Mouse (Mus musculus) layer of hippocampus, postnatal 25 days (tissue): ENCODE results near the gene B4galnt3. TPM values are rescaled to one million over a fixed set of nuclear protein-coding genes. Genes with fewer than 3 reads are reported as not detected.
A peak's percentile ranks its signal among the peaks of the same experiment; 100 is the strongest.
"Not testable (repeated sequence)": the region's sequence is repeated elsewhere in the genome, so short reads cannot be mapped to it uniquely, and the experiment has no call there.

Experiments used
- DNase-seq, 2 experiments: peaks; one replicate each; pipeline ENCODE4 v3.0.0; 2022; ENCODE audit warnings: mixed read lengths in 2 of 2, low spot score in 1 of 2; ENCODE audit errors: extremely low spot score in 1 of 2
- total RNA-seq, 2 experiments: library from RNA; stranded (reverse); gene quantifications; 2 replicates each; pipeline ENCODE4 v1.2.3; 2021

The B4galnt3 gene
- total RNA-seq, result under 1 TPM; 0.49 to 0.61 TPM

GRCm38 (mm10) chr6:120294056-120294784 lies at the start of gene B4galnt3, which contains the start of gene D330020A13Rik:
B4galnt3 (minus strand) TSS chr6:120294559.
D330020A13Rik (plus strand) TSS chr6:120294364.
- DNase-seq, result peak; percentile 43 to 45

GRCm38 (mm10) chr6:120343992-120344391 lies 49.6 kb upstream of the B4galnt3 start:
- no peak for DNase-seq

- no peak for DNase-seq
These were observed 38.0 kb upstream of the B4galnt3 start for GRCm38 (mm10) chr6:120332351-120332750.

GRCm38 (mm10) chr6:120324295-120324927 lies 30.1 kb upstream of the B4galnt3 start:
- DNase-seq, result peak; percentile 22 to 71

- DNase-seq, result no peak
These were observed 26.0 kb upstream of the B4galnt3 start for GRCm38 (mm10) chr6:120320369-120320768.

GRCm38 (mm10) chr6:120319129-120319528 lies 24.8 kb upstream of the B4galnt3 start:
- no peak for DNase-seq

GRCm38 (mm10) chr6:120318303-120318940 lies 24.1 kb upstream of the B4galnt3 start:
- DNase-seq, result no peak

- no peak for DNase-seq
These were observed 18.1 kb upstream of the B4galnt3 start for GRCm38 (mm10) chr6:120312443-120312842.

GRCm38 (mm10) chr6:120309787-120310186 lies 15.4 kb upstream of the B4galnt3 start:
- no peak for DNase-seq

GRCm38 (mm10) chr6:120309338-120309737 lies 15.0 kb upstream of the B4galnt3 start:
- DNase-seq, result no peak

GRCm38 (mm10) chr6:120306859-120307594 lies 12.7 kb upstream of the B4galnt3 start:
- DNase-seq, result no peak

- DNase-seq, result peak in 1 of 2 experiments; percentile 9
These were observed 8.5 kb upstream of the B4galnt3 start for GRCm38 (mm10) chr6:120302755-120303316.

GRCm38 (mm10) chr6:120301137-120301536 lies 6.8 kb upstream of the B4galnt3 start:
- DNase-seq, result peak in 1 of 2 experiments; percentile 37

- DNase-seq, result not testable (repeated sequence)
These were observed 2.2 kb upstream of the B4galnt3 start for GRCm38 (mm10) chr6:120296589-120296988.

GRCm38 (mm10) chr6:120294785-120295133 lies 400 bp upstream of the B4galnt3 start:
- peak in 1 of 2 experiments; percentile 12 for DNase-seq

GRCm38 (mm10) chr6:120291396-120292009 lies 2.9 kb downstream of the B4galnt3 start:
- DNase-seq, result no peak

GRCm38 (mm10) chr6:120289430-120289829 lies 4.9 kb downstream of the B4galnt3 start:
- DNase-seq, result no peak

GRCm38 (mm10) chr6:120288541-120288940 lies 5.8 kb downstream of the B4galnt3 start:
- DNase-seq, result no peak

- DNase-seq, result no peak
These were observed 7.1 kb downstream of the B4galnt3 start for GRCm38 (mm10) chr6:120287279-120287678.
